Mouse (Mus musculus) Patski (cell line): ENCODE measurements around the gene Mmachc. TPM values are rescaled to one million over a fixed set of nuclear protein-coding genes. Genes with fewer than 3 reads are reported as not detected.
"Not testable (repeated sequence)": the region's sequence is repeated elsewhere in the genome, so short reads cannot be mapped to it uniquely, and the experiment has no call there.

Experiments used
- ATAC-seq: fragments of 100-300 bp; one replicate; pipeline ENCODE4 v1.8.0; 2021
- CTCF ChIA-PET: fragments of 350-600 bp; sonication (Branson Sonifier 250); formaldehyde crosslinking; loops from one replicate; lab custom pipeline; 2022; ENCODE audit warnings: inconsistent platforms; lab: Charles Lee
- POLR2A ChIA-PET: fragments of 350-600 bp; sonication (Branson Sonifier 250); formaldehyde crosslinking; loops from one replicate; lab custom pipeline; 2022; ENCODE audit warnings: antibody characterized with exemption, inconsistent platforms; lab: Charles Lee
- DNase-seq: peaks from one replicate; pipeline ENCODE4 v3.0.0-alpha.2; 2011; ENCODE audit warnings: low read depth, low spot score
- H3K27me3 ChIP-seq: fragments of 371-371 bp; one replicate; pipeline ENCODE4 v1.5.1; 2021
- CTCF ChIP-seq: fragments of 100-300 bp; IDR thresholded peaks from one replicate; pipeline ENCODE4 v1.5.1; 2021
- in situ Hi-C: fragments of 300-500 bp; cut with MboI; formaldehyde crosslinking; loops from 3 replicates; pipeline ENCODE4 v1.11.1; 2018; ENCODE audit warnings: low pct_unique_long_range_greater_than_20kb, mixed read lengths
- polyA plus RNA-seq: library from polyadenylated mRNA; unstranded; gene quantifications from one replicate; pipeline ENCODE4 v1.2.3, GENCODE M21; 2021

Mmachc gene
- polyA plus RNA-seq, 1 experiment from 2014 or later = 12.4 TPM

DNA sequence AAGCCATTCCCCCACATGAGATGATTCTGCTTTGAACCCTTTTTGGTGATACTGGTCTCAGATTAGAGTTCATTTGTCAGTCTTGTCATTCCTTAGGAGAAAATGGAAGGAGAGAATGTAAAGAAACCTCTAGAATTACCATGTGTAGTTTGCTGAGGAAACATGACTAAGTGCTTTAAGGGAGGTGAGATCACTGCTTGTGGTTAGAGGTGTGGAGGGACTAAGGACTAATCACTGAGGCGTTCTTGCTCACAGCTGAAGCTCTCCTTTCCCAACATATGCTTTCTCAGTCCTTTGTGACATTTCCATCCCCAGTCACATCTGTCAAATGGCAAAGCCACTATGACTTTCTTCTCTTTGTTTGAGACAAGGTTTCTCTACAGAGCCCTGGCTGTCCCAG, 30.4 kb downstream of the Mmachc start:
- ATAC-seq (no peak), DNase-seq (no peak)
- in situ Hi-C loops = no loop called here
- CTCF ChIA-PET = no interaction called here
- no peak for TF ChIP-seq CTCF
- POLR2A ChIA-PET = no interaction called here
- H3K27me3 ChIP-seq = no peaks in the 10 kb centered on the region

DNA sequence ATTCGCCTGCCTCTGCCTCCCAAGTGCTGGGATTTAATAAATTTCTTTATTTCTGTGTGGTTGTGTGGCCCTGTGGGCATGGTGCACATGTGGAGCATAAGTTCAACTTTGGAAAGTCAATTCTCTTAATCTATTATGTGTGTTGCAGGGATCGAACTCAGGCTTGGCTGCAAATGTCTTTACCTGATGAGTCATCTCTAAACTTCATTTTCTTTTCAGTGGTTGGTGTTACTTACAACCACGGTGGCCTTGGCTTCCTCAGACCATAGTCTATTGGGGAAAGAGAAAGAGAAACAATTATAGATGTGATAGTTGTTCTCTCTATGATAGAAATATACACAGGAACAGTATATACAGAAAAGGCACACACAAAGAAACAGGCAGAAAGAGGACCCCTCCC, 32.2 kb downstream of the Mmachc start:
- no peak for TF ChIP-seq CTCF
- no peaks in the 10 kb centered on the region for H3K27me3 ChIP-seq
- CTCF ChIA-PET = no interaction called here
- ATAC-seq = no peak
- in situ Hi-C loops = no loop called here
- POLR2A ChIA-PET = interaction anchor here (0.9 kb wide), 1 partner anchor 10 kb away, joined by 3 read pairs; no protein-coding TSS in a partner anchor
- no peak for DNase-seq

DNA sequence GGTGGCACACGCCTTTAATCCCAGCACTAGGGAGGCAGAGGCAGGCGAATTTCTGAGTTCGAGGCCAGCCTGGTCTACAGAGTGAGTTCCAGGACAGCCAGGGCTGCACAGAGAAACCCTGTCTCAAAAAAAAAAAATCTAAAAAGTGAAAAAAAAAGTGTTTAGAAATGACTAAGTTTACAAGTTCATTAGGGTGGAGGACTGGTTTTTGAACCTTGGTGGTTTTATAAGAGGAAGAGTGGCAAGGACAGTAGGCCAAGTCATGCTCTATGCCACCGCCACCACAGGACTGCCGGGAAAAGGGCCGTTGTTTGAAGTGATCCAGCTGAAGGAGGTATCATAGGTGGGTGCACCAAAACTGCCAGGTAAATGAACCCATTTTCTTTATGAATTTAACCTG, 33.4 kb downstream of the Mmachc start:
- CTCF ChIA-PET = not testable (repeated sequence)

DNA sequence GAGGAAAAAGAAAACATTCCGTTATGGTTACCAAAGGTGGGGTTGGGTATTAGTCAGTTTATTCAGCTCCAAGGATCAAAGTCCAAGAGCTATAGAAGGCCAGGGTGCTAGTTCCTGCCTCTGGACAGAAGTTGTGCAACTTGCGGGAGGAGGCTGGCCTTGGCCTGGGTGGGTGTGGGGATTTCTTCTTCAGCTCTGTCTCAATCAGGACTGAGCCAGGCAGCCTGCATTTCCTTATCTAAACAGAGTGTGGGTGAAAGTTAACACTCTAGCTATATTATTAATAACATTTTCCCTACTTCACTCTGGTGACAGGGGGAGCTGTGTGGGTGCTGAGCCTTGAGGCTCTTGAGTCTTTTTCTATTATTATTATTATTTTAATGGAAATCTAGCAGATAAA, 35.4 kb downstream of the Mmachc start:
- CTCF ChIA-PET = no interaction called here
- TF ChIP-seq CTCF = no peak
- in situ Hi-C loops = no loop called here
- no peak for DNase-seq
- no peaks in the 10 kb centered on the region for H3K27me3 ChIP-seq
- POLR2A ChIA-PET = no interaction called here
- no peak for ATAC-seq

More for the DNA sequence above, 33.4 kb downstream of the Mmachc start:
- H3K27me3 ChIP-seq, in situ Hi-C loops, DNase-seq, POLR2A ChIA-PET, ATAC-seq: not testable (repeated sequence)

DNA sequence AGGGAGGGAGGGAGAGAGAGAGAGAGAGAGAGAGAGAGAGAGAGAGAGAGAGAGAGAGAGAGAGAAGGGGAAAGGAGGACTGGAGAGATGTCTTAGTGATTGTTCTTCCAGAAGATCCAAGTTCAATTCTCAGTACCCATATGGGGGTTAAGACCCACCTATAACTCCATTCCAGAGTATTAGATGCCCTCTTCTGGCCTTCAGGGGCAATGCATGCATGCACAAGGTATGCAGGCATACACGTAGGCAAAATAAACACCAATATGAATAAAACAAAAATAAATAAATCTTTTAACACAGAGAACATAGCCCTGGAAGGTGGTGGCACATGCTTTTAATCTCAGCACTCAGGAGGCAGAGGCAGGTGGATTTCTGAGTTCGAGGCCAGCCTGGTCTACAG, 38.9 kb downstream of the Mmachc start:
- CTCF ChIA-PET = interaction anchor here (1.5 kb wide), 1 partner anchor 10 kb away, joined by 3 read pairs; no protein-coding TSS in a partner anchor
- TF ChIP-seq CTCF = peak; percentile 35

GRCm38 (mm10) chr4:116668145-116668544, 40.1 kb downstream of the Mmachc start:
- no peak for ATAC-seq
- H3K27me3 ChIP-seq = no peaks in the 10 kb centered on the region
- POLR2A ChIA-PET = no interaction called here
- no peak for DNase-seq
- CTCF ChIA-PET = interaction anchor here (1.5 kb wide), 1 partner anchor 8 kb away, joined by 3 read pairs; no protein-coding TSS in a partner anchor
- no peak for TF ChIP-seq CTCF
- in situ Hi-C loops = no loop called here

More for the DNA sequence above, 38.9 kb downstream of the Mmachc start:
- in situ Hi-C loops = no loop called here
- POLR2A ChIA-PET = no interaction called here
- no peak for DNase-seq
- no peaks in the 10 kb centered on the region for H3K27me3 ChIP-seq
- no peak for ATAC-seq

DNA sequence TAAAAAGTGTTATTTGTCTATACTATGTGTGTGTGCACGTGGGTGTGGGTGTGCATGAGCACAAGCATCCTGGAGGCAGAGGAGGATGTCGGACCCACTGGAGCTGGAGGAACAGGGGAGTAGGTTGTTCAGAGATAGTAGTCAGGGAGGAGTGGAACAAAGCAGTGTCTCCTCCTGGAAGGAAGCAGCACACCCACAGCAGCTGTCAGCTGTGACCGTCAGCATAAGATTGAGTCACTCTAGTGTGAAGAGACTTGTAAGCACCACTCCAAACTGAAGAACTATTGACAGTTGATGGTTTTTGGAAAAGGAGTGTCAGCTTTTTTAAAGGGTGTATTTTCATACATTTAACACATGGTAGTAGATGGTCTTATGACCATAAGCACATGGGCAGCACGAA, 41.6 kb downstream of the Mmachc start:
- ATAC-seq (no peak), DNase-seq (no peak)
- CTCF ChIA-PET = no interaction called here
- POLR2A ChIA-PET = no interaction called here
- in situ Hi-C loops = no loop called here
- no peak for TF ChIP-seq CTCF
- no peaks in the 10 kb centered on the region for H3K27me3 ChIP-seq

GRCm38 (mm10) chr4:116661998-116662397, 46.2 kb downstream of the Mmachc start:
- in situ Hi-C loops = no loop called here
- no peaks in the 10 kb centered on the region for H3K27me3 ChIP-seq
- ATAC-seq (no peak), DNase-seq (no peak)
- ChIA-PET CTCF (interaction anchor here (2.1 kb wide), 1 partner anchor 11 kb away, joined by 6 read pairs; the partner anchor contains the start of gene Akr1a1), POLR2A (interaction anchor here (0.7 kb wide), 1 partner anchor 23 kb away, joined by 3 read pairs; the partner anchor contains the start of gene Prdx1)
- no peak for TF ChIP-seq CTCF

DNA sequence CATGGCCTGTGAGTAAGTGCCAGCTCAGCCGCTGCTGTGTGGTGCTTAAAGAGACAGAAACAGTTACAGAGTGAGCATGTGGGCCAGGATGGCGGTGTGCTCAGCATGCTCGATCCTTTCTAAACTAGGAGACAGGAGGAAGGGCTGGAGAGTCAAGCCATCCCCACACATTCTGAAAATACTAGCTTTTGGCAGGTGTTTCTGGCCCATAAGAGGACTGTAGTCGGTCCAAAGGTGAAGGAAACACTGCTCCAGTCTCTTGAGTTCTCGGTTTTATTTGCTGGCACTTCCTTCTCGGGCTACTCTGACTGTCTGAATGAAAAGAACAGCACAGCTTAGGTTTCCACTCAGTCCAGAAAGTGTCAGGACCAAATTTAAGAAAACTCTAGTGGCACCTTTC, 47.4 kb downstream of the Mmachc start:
- no peak for ATAC-seq
- POLR2A ChIA-PET = interaction anchor here (0.8 kb wide), 1 partner anchor 24 kb away, joined by 4 read pairs; the partner anchor contains the start of gene Prdx1
- H3K27me3 ChIP-seq = no peaks in the 10 kb centered on the region
- DNase-seq = no peak
- in situ Hi-C loops = no loop called here
- CTCF ChIA-PET = interaction anchor here (2.1 kb wide), 1 partner anchor 10 kb away, joined by 6 read pairs; the partner anchor contains the start of gene Akr1a1
- no peak for TF ChIP-seq CTCF

DNA sequence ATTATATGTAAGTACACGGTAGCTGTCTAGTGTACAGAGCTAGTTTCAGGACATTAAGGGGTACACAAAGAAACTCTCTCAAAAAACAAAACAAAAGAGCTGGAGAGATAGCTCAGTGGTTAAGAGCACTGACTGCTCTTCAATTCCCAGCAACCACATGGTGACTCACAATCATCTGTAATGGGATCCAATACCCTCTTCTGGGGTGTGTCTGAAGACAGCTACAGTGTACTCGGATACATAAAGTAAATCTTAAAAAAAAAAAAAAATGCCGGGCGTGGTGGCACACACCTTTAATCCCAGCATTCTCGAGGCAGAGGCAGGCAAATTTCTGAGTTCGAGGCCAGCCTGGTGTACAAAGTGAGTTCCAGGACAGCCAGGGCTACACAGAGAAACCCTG, 48.3 kb downstream of the Mmachc start:
- DNase-seq, POLR2A ChIA-PET, ATAC-seq, in situ Hi-C loops, H3K27me3 ChIP-seq: not testable (repeated sequence)
- CTCF ChIA-PET = interaction anchor here (1.0 to 1.4 kb wide), 5 partner anchors 8 to 61 kb away, joined by 3 to 4 read pairs (median 3); partner anchors contain the start of genes Akr1a1 and Tesk2

DNA sequence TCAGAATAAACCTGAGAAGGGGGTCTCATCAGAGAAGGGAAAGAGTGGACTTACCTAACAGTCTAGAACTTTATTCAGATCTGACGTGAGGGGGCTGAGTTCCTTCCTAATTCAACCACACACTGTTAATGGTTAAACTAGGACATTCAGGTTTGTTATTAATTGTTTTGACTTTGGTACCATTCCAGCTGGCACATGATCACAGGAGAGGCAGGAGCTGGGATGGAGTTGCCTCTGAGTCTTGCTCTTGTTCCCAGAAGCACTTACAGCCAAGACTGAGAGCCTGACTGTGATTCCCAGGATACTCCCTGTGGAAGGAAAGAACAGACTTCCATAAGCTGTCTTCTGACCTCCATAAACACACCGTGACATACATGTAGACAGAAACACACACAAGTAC, 48.7 kb downstream of the Mmachc start:
- ATAC-seq = peak; percentile 31
- no peaks in the 10 kb centered on the region for H3K27me3 ChIP-seq
- DNase-seq = peak; percentile 73
- TF ChIP-seq CTCF = no peak
- in situ Hi-C loops = no loop called here
- ChIA-PET POLR2A (no interaction called here), CTCF (interaction anchor here (1.0 to 1.4 kb wide), 5 partner anchors 8 to 61 kb away, joined by 3 to 4 read pairs (median 3); partner anchors contain the start of genes Akr1a1 and Tesk2)
